Mouse (Mus musculus): ENCODE data around the gene Ppp1r18. TPM values are rescaled to one million over a fixed set of nuclear protein-coding genes. Genes with fewer than 3 reads are reported as not detected.

Ppp1r18 gene
- polyA plus RNA-seq, 1 experiment from 2014 or later: 21.0 TPM

GRCm38 (mm10) chr17:35859835-35860234 is 5.6 kb upstream of the Ppp1r18 start:
- peaks cover 20% of the 10 kb centered on the region for H3K4me1 ChIP-seq
- H3K4me2 ChIP-seq: no peak overlapping the region
- H3K27ac ChIP-seq (replicated peaks): no peak overlapping the region
- no peak overlapping the region for H3K4me3 ChIP-seq
- WGBS: 42% methylated on average over 2 of the region's 2 CpGs
- H3K9ac ChIP-seq: no peak overlapping the region
- ATAC-seq (ENCODE audit: extremely low read depth, insufficient number of reproducible peaks, low FRiP score, low TSS enrichment): no peak
- no peaks in the 10 kb centered on the region for H3K9me3 ChIP-seq
- H3K36me3 ChIP-seq: peaks cover 42% of the 10 kb centered on the region
- no peaks in the 10 kb centered on the region for H3K27me3 ChIP-seq (replicated peaks)

- H3K27me3 ChIP-seq (replicated peaks): no peaks in the 10 kb centered on the region
- peaks cover 25% of the 10 kb centered on the region for H3K4me1 ChIP-seq
- peak overlapping the region; percentile 87 for H3K4me3 ChIP-seq
- H3K27ac ChIP-seq (replicated peaks): peak overlapping the region; percentile 95
- peak overlapping the region; percentile 89 for H3K9ac ChIP-seq
- H3K36me3 ChIP-seq: peaks cover 34% of the 10 kb centered on the region
- ATAC-seq (ENCODE audit: extremely low read depth, insufficient number of reproducible peaks, low FRiP score, low TSS enrichment): no peak
- H3K4me2 ChIP-seq: peak overlapping the region; percentile 78
- H3K9me3 ChIP-seq: no peaks in the 10 kb centered on the region
- WGBS: 5% methylated on average over 12 of the region's 12 CpGs
These were observed 4.6 kb upstream of the Ppp1r18 start for GRCm38 (mm10) chr17:35860831-35861197.

- H3K27me3 ChIP-seq (replicated peaks): no peaks in the 10 kb centered on the region
- H3K9ac ChIP-seq: peak within 1 kb of the TSS; percentile 89
These were observed 4.1 kb upstream of the Ppp1r18 start, which contains the start of gene Nrm for GRCm38 (mm10) chr17:35861198-35861857. TSS of gene Nrm (plus strand) at chr17:35861318.

GRCm38 (mm10) chr17:35864832-35865353 is 500 bp upstream of the Ppp1r18 start:
- peak overlapping the region; percentile 96 for H3K4me2 ChIP-seq
- H3K27ac ChIP-seq (replicated peaks): peak overlapping the region; percentile 97
- WGBS: 29% methylated on average over 10 of the region's 10 CpGs
- no peaks in the 10 kb centered on the region for H3K9me3 ChIP-seq
- H3K9ac ChIP-seq: peak overlapping the region; percentile 91
- peak overlapping the region; percentile 68 for H3K4me3 ChIP-seq
- peaks cover 8% of the 10 kb centered on the region; the same call in 1 of the 2 replicates for H3K36me3 ChIP-seq
- H3K4me1 ChIP-seq: peaks cover 55% of the 10 kb centered on the region
- H3K27me3 ChIP-seq (replicated peaks): no peaks in the 10 kb centered on the region
- ATAC-seq (ENCODE audit: extremely low read depth, insufficient number of reproducible peaks, low FRiP score, low TSS enrichment): no peak

More at GRCm38 (mm10) chr17:35861198-35861857, 4.1 kb upstream of the Ppp1r18 start, which contains the start of gene Nrm:
- peaks cover 25% of the 10 kb centered on the region for H3K4me1 ChIP-seq
- peak within 1 kb of the TSS; percentile 87 for H3K4me3 ChIP-seq
- H3K4me2 ChIP-seq: peak within 1 kb of the TSS; percentile 78
- no peaks in the 10 kb centered on the region for H3K9me3 ChIP-seq
- H3K27ac ChIP-seq (replicated peaks): peak within 1 kb of the TSS; percentile 95
- ATAC-seq (ENCODE audit: extremely low read depth, insufficient number of reproducible peaks, low FRiP score, low TSS enrichment): peak; percentile 85
- peaks cover 33% of the 10 kb centered on the region for H3K36me3 ChIP-seq
- 1% methylated on average over 47 of the region's 47 CpGs for WGBS

GRCm38 (mm10) chr17:35866281-35866831 is 963 bp downstream of the Ppp1r18 start:
- 0% methylated on average over 30 of the region's 38 CpGs for WGBS
- Histone ChIP-seq H3K9me3 (no peaks in the 10 kb centered on the region), H3K4me2 (peak overlapping the region; percentile 96), H3K4me1 (peaks cover 63% of the 10 kb centered on the region), H3K9ac (peak overlapping the region; percentile 91), H3K4me3 (peak overlapping the region; percentile 68), H3K27me3 (replicated peaks) (no peaks in the 10 kb centered on the region), H3K27ac (replicated peaks) (peak overlapping the region; percentile 97), H3K36me3 (peaks cover 17% of the 10 kb centered on the region)
- ATAC-seq (ENCODE audit: extremely low read depth, insufficient number of reproducible peaks, low FRiP score, low TSS enrichment): peak; percentile 44; the same call in 1 of the 2 replicates

GRCm38 (mm10) chr17:35866911-35867890 is 1.8 kb downstream of the Ppp1r18 start:
- peak overlapping the region; percentile 97 for H3K27ac ChIP-seq (replicated peaks)
- no peaks in the 10 kb centered on the region for H3K27me3 ChIP-seq (replicated peaks)
- peak overlapping the region; percentile 68 for H3K4me3 ChIP-seq
- no peak for ATAC-seq (ENCODE audit: extremely low read depth, insufficient number of reproducible peaks, low FRiP score, low TSS enrichment)
- peaks cover 62% of the 10 kb centered on the region for H3K4me1 ChIP-seq
- H3K9ac ChIP-seq: peak overlapping the region; percentile 91
- H3K4me2 ChIP-seq: peak overlapping the region; percentile 96
- 7% methylated on average over 26 of the region's 26 CpGs for WGBS
- H3K36me3 ChIP-seq: peaks cover 23% of the 10 kb centered on the region
- H3K9me3 ChIP-seq: no peaks in the 10 kb centered on the region

GRCm38 (mm10) chr17:35868165-35868820 is 2.9 kb downstream of the Ppp1r18 start:
- Histone ChIP-seq H3K27me3 (replicated peaks) (no peaks in the 10 kb centered on the region), H3K4me3 (peak overlapping the region; percentile 68), H3K9ac (peak overlapping the region; percentile 91), H3K9me3 (no peaks in the 10 kb centered on the region), H3K36me3 (peaks cover 30% of the 10 kb centered on the region), H3K27ac (replicated peaks) (peak overlapping the region; percentile 97), H3K4me1 (peaks cover 72% of the 10 kb centered on the region), H3K4me2 (peak overlapping the region; percentile 96)
- 23% methylated on average over 15 of the region's 17 CpGs for WGBS
- ATAC-seq (ENCODE audit: extremely low read depth, insufficient number of reproducible peaks, low FRiP score, low TSS enrichment): no peak

GRCm38 (mm10) chr17:35868961-35869345 is 3.6 kb downstream of the Ppp1r18 start:
- peak overlapping the region; percentile 96 for H3K4me2 ChIP-seq
- H3K4me1 ChIP-seq: peaks cover 78% of the 10 kb centered on the region
- peak overlapping the region; percentile 91 for H3K9ac ChIP-seq
- H3K36me3 ChIP-seq: peaks cover 33% of the 10 kb centered on the region
- H3K4me3 ChIP-seq: peak overlapping the region; percentile 68
- ATAC-seq (ENCODE audit: extremely low read depth, insufficient number of reproducible peaks, low FRiP score, low TSS enrichment): no peak
- H3K9me3 ChIP-seq: no peaks in the 10 kb centered on the region
- 5% methylated on average over 7 of the region's 7 CpGs for WGBS
- H3K27ac ChIP-seq (replicated peaks): peak overlapping the region; percentile 97
- H3K27me3 ChIP-seq (replicated peaks): no peaks in the 10 kb centered on the region

GRCm38 (mm10) chr17:35869346-35870067 is 4.1 kb downstream of the Ppp1r18 start:
- Histone ChIP-seq H3K4me3 (peak overlapping the region; percentile 68), H3K36me3 (peaks cover 39% of the 10 kb centered on the region), H3K27me3 (replicated peaks) (no peaks in the 10 kb centered on the region), H3K9me3 (no peaks in the 10 kb centered on the region), H3K9ac (peak overlapping the region; percentile 91), H3K4me1 (peaks cover 78% of the 10 kb centered on the region), H3K4me2 (peak overlapping the region; percentile 96), H3K27ac (replicated peaks) (peak overlapping the region; percentile 97)
- WGBS: 4% methylated on average over 7 of the region's 7 CpGs
- ATAC-seq (ENCODE audit: extremely low read depth, insufficient number of reproducible peaks, low FRiP score, low TSS enrichment): no peak

Data from heart, embryonic 13.5 days (tissue).